Mouse (Mus musculus) lung, embryonic 14.5 days (tissue): ENCODE data around the gene Itga2. TPM values are rescaled to one million over a fixed set of nuclear protein-coding genes. Genes with fewer than 3 reads are reported as not detected.

Experiments
- ATAC-seq: fragments of 200-750 bp; cut with Nextera tagmentation; 2 replicates; pipeline ENCODE4 v1.8.0; 2017; ENCODE audit warnings: mild to moderate bottlenecking, moderate TSS enrichment, moderate library complexity; ENCODE audit not compliant: insufficient read depth
- DNase-seq: peaks from one replicate; pipeline ENCODE4 v3.0.0-alpha.2; 2015
- H3K27ac ChIP-seq: fragments of 300-500 bp; sonication (generic); 2 replicates; pipeline ENCODE4 v1.5.1; 2014; ENCODE audit warnings: low read depth, mild to moderate bottlenecking, moderate library complexity
- H3K27me3 ChIP-seq: fragments of 300-500 bp; sonication (generic); 2 replicates; pipeline ENCODE4 v1.6.1; 2014; ENCODE audit warnings: low read length, control low read depth; ENCODE audit not compliant: insufficient read depth
- H3K36me3 ChIP-seq: fragments of 300-500 bp; sonication (generic); 2 replicates; pipeline ENCODE4 v1.6.1; 2014; ENCODE audit warnings: control low read depth; ENCODE audit not compliant: insufficient read depth
- H3K4me1 ChIP-seq: fragments of 300-500 bp; sonication (generic); 2 replicates; pipeline ENCODE4 v1.6.1; 2014; ENCODE audit warnings: antibody characterized with exemption, control low read depth; ENCODE audit not compliant: insufficient read depth
- H3K4me2 ChIP-seq: fragments of 300-500 bp; sonication (generic); 2 replicates; pipeline ENCODE4 v1.6.1; 2014; ENCODE audit warnings: mild to moderate bottlenecking
- H3K4me3 ChIP-seq: fragments of 300-500 bp; sonication (generic); 2 replicates; pipeline ENCODE4 v1.5.1; 2014; ENCODE audit warnings: low read depth, low read length
- H3K9ac ChIP-seq: fragments of 300-500 bp; sonication (generic); 2 replicates; pipeline ENCODE4 v1.6.1; 2014
- H3K9me3 ChIP-seq: fragments of 300-500 bp; sonication (generic); 2 replicates; pipeline ENCODE4 v1.6.1; 2016; ENCODE audit warnings: low read depth, low read length, control low read depth
- CTCF ChIP-seq: IDR thresholded peaks from 2 replicates; pipeline ENCODE4 v1.5.1; 2016; ENCODE audit warnings: antibody characterized with exemption, low read depth
- WGBS: fragments of 180-500 bp; shearing (Covaris S2); extraction: QIAGEN DNeasy Blood & Tissue Kit; methylation state at CpG from one replicate; pipeline ENCODE4 v1.1.7; 2014; 5-methylcytosine and 5-hydroxymethylcytosine counted together
- polyA plus RNA-seq: library from polyadenylated mRNA; unstranded; fragments of >200 nt; fragmentation: Nextera tagmentation; extraction: Ambion mirVana; gene quantifications from 2 replicates; pipeline ENCODE4 v1.2.1, GENCODE M21; 2014

The Itga2 gene
- polyA plus RNA-seq: 10.1 and 10.8 TPM in 2 replicates

GRCm38 (mm10) chr13:114931775-114932294 is at the start of gene Itga2:
Gene Itga2 (minus strand): TSS chr13:114932100.
- DNase-seq (peak; percentile 87), ATAC-seq (peak; percentile 92)
- Histone ChIP-seq H3K9ac (peak within 1 kb of the TSS; percentile 47), H3K27me3 (no peaks in the 10 kb centered on the region), H3K36me3 (no peaks in the 10 kb centered on the region), H3K9me3 (no peaks in the 10 kb centered on the region), H3K27ac (peak within 1 kb of the TSS; percentile 69; the same call in 1 of the 2 replicates), H3K4me2 (peak within 1 kb of the TSS; percentile 79), H3K4me1 (no peaks in the 10 kb centered on the region), H3K4me3 (peak within 1 kb of the TSS; percentile 50)
- peak; percentile 72 for TF ChIP-seq CTCF
- 1% methylated on average over 28 of the region's 28 CpGs for WGBS

GRCm38 (mm10) chr13:114980831-114981419 is 49.0 kb upstream of the Itga2 start:
- DNase-seq (peak; percentile 56), ATAC-seq (no peak)
- 48% methylated on average over 10 of the region's 10 CpGs for WGBS
- Histone ChIP-seq H3K4me3 (no peak overlapping the region), H3K27me3 (no peaks in the 10 kb centered on the region), H3K9me3 (no peaks in the 10 kb centered on the region), H3K36me3 (peaks cover 16% of the 10 kb centered on the region), H3K4me2 (no peak overlapping the region), H3K27ac (no peak overlapping the region), H3K9ac (no peak overlapping the region), H3K4me1 (no peaks in the 10 kb centered on the region)
- peak; percentile 55 for TF ChIP-seq CTCF

GRCm38 (mm10) chr13:114974484-114975042 is 42.7 kb upstream of the Itga2 start:
- H3K27ac ChIP-seq: no peak overlapping the region
- no peak overlapping the region for H3K4me2 ChIP-seq
- H3K27me3 ChIP-seq: no peaks in the 10 kb centered on the region
- H3K4me3 ChIP-seq: no peak overlapping the region
- 35% methylated on average over 6 of the region's 6 CpGs for WGBS
- ATAC-seq (peak; percentile 89), DNase-seq (peak; percentile 83)
- H3K36me3 ChIP-seq: peaks cover 6% of the 10 kb centered on the region; the same call in 1 of the 2 replicates
- no peak overlapping the region for H3K9ac ChIP-seq
- no peaks in the 10 kb centered on the region for H3K9me3 ChIP-seq
- no peaks in the 10 kb centered on the region for H3K4me1 ChIP-seq
- no peak for TF ChIP-seq CTCF

GRCm38 (mm10) chr13:114971905-114972304 is 40.0 kb upstream of the Itga2 start:
- H3K4me3 ChIP-seq: no peak overlapping the region
- no peak for TF ChIP-seq CTCF
- 73% methylated on average over 3 of the region's 3 CpGs for WGBS
- no peak overlapping the region for H3K9ac ChIP-seq
- no peak overlapping the region for H3K27ac ChIP-seq
- H3K9me3 ChIP-seq: no peaks in the 10 kb centered on the region
- ATAC-seq (no peak), DNase-seq (no peak)
- no peak overlapping the region for H3K4me2 ChIP-seq
- H3K36me3 ChIP-seq: peaks cover 13% of the 10 kb centered on the region; the same call in 1 of the 2 replicates
- H3K4me1 ChIP-seq: no peaks in the 10 kb centered on the region
- no peaks in the 10 kb centered on the region for H3K27me3 ChIP-seq

- peaks cover 13% of the 10 kb centered on the region; the same call in 1 of the 2 replicates for H3K36me3 ChIP-seq
Measured at GRCm38 (mm10) chr13:114964233-114964632, 32.3 kb upstream of the Itga2 start.

GRCm38 (mm10) chr13:114954516-114954915 is 22.6 kb upstream of the Itga2 start:
- no peak for DNase-seq
- H3K36me3 ChIP-seq: no peaks in the 10 kb centered on the region
- no peak overlapping the region for H3K4me3 ChIP-seq
- TF ChIP-seq CTCF: no peak
- H3K27me3 ChIP-seq: no peaks in the 10 kb centered on the region
- no peak overlapping the region for H3K27ac ChIP-seq
- H3K4me2 ChIP-seq: no peak overlapping the region
- no peaks in the 10 kb centered on the region for H3K4me1 ChIP-seq
- ATAC-seq: peak; percentile 31; the same call in 1 of the 2 replicates
- H3K9ac ChIP-seq: no peak overlapping the region
- H3K9me3 ChIP-seq: no peaks in the 10 kb centered on the region

More at GRCm38 (mm10) chr13:114964233-114964632, 32.3 kb upstream of the Itga2 start:
- no peak overlapping the region for H3K9ac ChIP-seq
- H3K9me3 ChIP-seq: no peaks in the 10 kb centered on the region
- H3K4me1 ChIP-seq: no peaks in the 10 kb centered on the region
- no peaks in the 10 kb centered on the region for H3K27me3 ChIP-seq
- H3K4me2 ChIP-seq: no peak overlapping the region
- H3K4me3 ChIP-seq: no peak overlapping the region
- peak; percentile 90 for ATAC-seq
- TF ChIP-seq CTCF: peak; percentile 96
- WGBS: 37% methylated on average over 2 of the region's 2 CpGs
- DNase-seq: peak; percentile 92
- no peak overlapping the region for H3K27ac ChIP-seq

GRCm38 (mm10) chr13:114933541-114933940 is 1.6 kb upstream of the Itga2 start:
- H3K36me3 ChIP-seq: no peaks in the 10 kb centered on the region
- WGBS: 64% methylated on average over 7 of the region's 7 CpGs

More at GRCm38 (mm10) chr13:114933541-114933940, 1.6 kb upstream of the Itga2 start:
- ATAC-seq (no peak), DNase-seq (no peak)
- no peak overlapping the region for H3K4me3 ChIP-seq
- no peaks in the 10 kb centered on the region for H3K27me3 ChIP-seq
- no peaks in the 10 kb centered on the region for H3K4me1 ChIP-seq
- H3K4me2 ChIP-seq: no peak overlapping the region
- H3K9me3 ChIP-seq: no peaks in the 10 kb centered on the region
- H3K27ac ChIP-seq: no peak overlapping the region
- no peak overlapping the region for H3K9ac ChIP-seq
- TF ChIP-seq CTCF: no peak
